Mouse (Mus musculus) kidney, adult 8-10 months (tissue): ENCODE measurements at regions not wholly inside any gene's neighbourhood (a gene's known extent, or its start where the extent isn't known, plus 50 kb on each side); places are given as distances from the start of the nearest gene placed in this dataset.
"Not testable (repeated sequence)": the region's sequence is repeated elsewhere in the genome, so short reads cannot be mapped to it uniquely, and the experiment has no call there.

Source experiments
- DNase-seq, 2 experiments: peaks; one replicate each; pipeline ENCODE4 v3.0.0; 2022

GRCm38 (mm10) chr12:80055894-80056293 lies 56.9 kb downstream of the Zfp36l1 start:
- DNase-seq = not testable (repeated sequence)

- peak in 1 of 2 experiments; percentile 41 for DNase-seq
Measured at GRCm38 (mm10) chr12:80055394-80055793, 57.4 kb downstream of the Zfp36l1 start.

GRCm38 (mm10) chr12:80054655-80055037 lies 58.2 kb downstream of the Zfp36l1 start:
- no peak for DNase-seq

- no peak for DNase-seq
Measured at GRCm38 (mm10) chr12:80053902-80054654, 58.7 kb downstream of the Zfp36l1 start.

GRCm38 (mm10) chr12:80048215-80048979 lies 64.4 kb downstream of the Zfp36l1 start:
- no peak for DNase-seq

- DNase-seq = no peak
Measured at GRCm38 (mm10) chr12:80046625-80047303, 66.0 kb downstream of the Zfp36l1 start.

- DNase-seq = no peak
Measured at GRCm38 (mm10) chr12:80041510-80042324, 71.1 kb downstream of the Zfp36l1 start.

- DNase-seq = no peak
Measured at GRCm38 (mm10) chr12:80041012-80041411, 71.8 kb downstream of the Zfp36l1 start.

GRCm38 (mm10) chr12:80040233-80040632 lies 72.6 kb downstream of the Zfp36l1 start:
- DNase-seq = no peak

- no peak for DNase-seq
Measured at GRCm38 (mm10) chr12:80039150-80039549, 73.7 kb downstream of the Zfp36l1 start.

GRCm38 (mm10) chr12:80035500-80036271 lies 77.1 kb downstream of the Zfp36l1 start:
- no peak for DNase-seq

GRCm38 (mm10) chr12:80034963-80035411 lies 77.8 kb downstream of the Zfp36l1 start:
- DNase-seq = peak in 1 of 2 experiments; percentile 31

GRCm38 (mm10) chr12:80034100-80034499 lies 78.7 kb downstream of the Zfp36l1 start:
- DNase-seq = no peak

- no peak for DNase-seq
Measured at GRCm38 (mm10) chr12:80032520-80032919, 80.3 kb downstream of the Zfp36l1 start.

- DNase-seq = no peak
Measured at GRCm38 (mm10) chr12:80028301-80028700, 84.5 kb downstream of the Zfp36l1 start.

- no peak for DNase-seq
Measured at GRCm38 (mm10) chr12:80023107-80024078, 89.4 kb downstream of the Zfp36l1 start.

GRCm38 (mm10) chr12:80022181-80023106 lies 90.4 kb downstream of the Zfp36l1 start:
- DNase-seq = no peak

GRCm38 (mm10) chr12:80021030-80021473 lies 91.8 kb downstream of the Zfp36l1 start:
- DNase-seq = no peak

GRCm38 (mm10) chr12:80018086-80018485 lies 94.7 kb downstream of the Zfp36l1 start:
- no peak for DNase-seq
